Mouse (Mus musculus) left cerebral cortex, postnatal 36 days (tissue): ENCODE results near the gene Cdkn3. TPM values are rescaled to one million over a fixed set of nuclear protein-coding genes. Genes with fewer than 3 reads are reported as not detected.
"Not testable (repeated sequence)": the region's sequence is repeated elsewhere in the genome, so short reads cannot be mapped to it uniquely, and the experiment has no call there.

Experiments used
- DNase-seq, 2 experiments: peaks; one replicate each; pipeline ENCODE4 v3.0.0; 2021 to 2022; ENCODE audit warnings: low spot score in 2 of 2, mixed read lengths in 1 of 2
- intact Hi-C: fragments of 180-260 bp; cut with DNase I; formaldehyde crosslinking; loops from one replicate; pipeline ENCODE4 v1.15.1; 2025
- total RNA-seq, 2 experiments: library from RNA; stranded (reverse); gene quantifications; 2 replicates each; pipeline ENCODE4 v1.2.3; 2021

The Cdkn3 gene
- total RNA-seq, 2 experiments from 2014 or later, result 0.89 to 2.7 TPM

DNA sequence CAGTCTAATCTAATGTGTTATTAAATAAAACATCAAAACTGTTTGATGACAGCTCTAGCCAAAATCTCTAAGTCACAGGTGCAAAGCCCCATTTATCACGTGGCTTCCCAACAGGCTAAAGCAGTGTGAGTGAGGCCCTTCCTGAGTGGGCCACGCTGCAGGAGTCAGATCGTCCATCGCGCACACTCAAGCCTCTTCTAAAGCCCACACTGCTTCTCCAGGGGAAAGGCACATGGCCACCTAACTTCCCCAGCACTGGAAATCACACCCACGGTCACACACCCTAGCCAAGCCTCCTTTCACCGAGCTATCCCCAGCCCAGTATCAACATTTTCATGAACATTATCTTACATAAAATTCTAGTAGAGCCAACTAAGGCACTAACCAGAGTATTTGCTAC is 20.7 kb downstream of the Cdkn3 start:
- no peak for DNase-seq
- intact Hi-C loops, result no loop called here

DNA sequence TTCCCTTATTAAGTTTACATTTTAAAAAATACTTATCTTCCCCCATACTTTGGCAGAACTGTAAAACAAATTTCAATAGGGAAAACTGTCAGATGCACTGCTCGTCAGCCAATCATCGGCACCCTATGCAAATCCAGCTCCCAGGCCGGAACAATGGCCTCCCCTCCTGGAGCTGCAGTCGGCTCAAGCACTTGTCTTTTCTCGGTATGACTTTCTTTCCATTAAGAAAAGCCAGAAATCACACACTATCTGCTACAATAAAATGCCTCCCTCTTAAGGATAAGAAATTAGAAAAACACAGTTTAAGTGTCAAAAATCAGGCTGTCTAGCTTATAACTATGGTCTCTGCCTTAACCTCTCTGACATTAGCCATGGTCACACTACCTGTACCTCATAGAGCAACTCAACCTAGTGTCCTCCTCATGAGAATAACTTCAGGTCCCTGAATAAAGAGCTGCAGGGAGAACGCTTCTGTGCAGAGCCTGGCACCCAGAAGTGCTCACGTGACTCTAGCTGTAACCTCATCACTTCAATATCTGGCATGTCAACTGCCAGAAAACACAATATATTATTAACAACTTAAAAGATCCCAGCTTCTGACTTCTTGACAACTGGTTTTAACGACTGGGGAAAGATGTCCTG is 22.0 kb downstream of the Cdkn3 start:
- intact Hi-C loops, result no loop called here
- no peak for DNase-seq

DNA sequence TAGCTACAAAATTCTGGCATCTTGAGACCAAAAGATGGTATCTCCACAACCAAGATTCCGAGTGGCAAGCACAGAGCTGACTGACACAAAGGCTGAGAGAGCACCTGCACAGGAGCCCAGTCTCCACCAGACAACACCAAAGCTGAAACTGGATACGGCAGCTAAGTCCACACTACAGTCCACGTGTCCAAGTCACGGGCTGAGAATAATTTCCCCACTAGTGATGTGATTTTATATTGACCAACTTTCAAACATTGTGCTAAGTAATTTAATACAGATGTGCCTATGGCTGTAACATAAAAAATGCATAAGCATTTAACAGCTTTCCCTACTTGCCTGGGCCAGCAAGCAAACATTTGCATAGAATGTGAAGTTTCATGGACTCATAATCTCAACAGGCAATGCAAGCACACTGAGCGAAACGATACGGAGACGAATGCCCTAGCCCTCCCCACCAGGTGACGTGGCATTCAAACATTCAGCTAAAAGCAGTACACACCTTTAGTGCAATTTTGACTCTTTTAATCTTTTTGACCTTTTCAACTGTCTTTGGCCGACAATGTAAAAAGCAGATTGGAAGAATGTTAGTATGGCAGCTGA is 23.1 kb downstream of the Cdkn3 start:
- DNase-seq, result no peak
- intact Hi-C loops, result no loop called here

DNA sequence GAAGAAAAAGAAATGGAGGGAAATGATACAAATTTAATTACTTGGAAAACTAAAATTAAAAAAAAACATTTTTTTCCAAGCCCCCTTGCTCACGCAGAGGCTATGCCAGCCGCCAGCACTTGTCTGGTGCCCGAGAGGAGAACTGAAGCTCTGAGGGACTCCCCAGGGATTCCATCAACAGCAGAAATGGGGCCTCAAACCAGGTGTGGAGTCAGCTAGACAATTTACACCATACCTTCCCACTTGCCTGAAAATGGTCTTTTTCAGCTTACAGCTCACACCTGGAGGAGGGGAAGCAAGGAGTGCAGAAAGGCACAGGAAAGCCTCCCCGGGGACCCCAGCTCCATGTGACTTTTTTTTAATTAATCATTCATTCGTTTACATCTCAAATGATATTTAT is 24.9 kb downstream of the Cdkn3 start:
- DNase-seq, result no peak
- intact Hi-C loops, result no loop called here

DNA sequence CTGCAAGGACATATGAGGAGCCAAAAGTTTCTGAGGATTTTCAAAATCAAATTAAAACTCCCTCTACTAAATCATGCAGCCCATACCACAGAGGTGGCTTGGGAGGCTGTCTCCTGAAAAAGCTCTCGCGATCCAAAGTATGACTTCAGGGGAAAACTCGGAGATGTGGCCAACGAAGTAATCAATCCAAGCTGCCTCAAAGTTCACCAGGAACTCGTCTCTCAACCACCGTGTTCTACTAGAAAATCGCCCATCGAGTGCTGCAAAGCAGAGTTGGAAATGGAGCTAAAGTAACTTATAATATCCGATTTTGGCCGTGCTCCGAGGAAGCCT is 27.1 kb downstream of the Cdkn3 start:
- DNase-seq, result no peak
- intact Hi-C loops, result no loop called here

DNA sequence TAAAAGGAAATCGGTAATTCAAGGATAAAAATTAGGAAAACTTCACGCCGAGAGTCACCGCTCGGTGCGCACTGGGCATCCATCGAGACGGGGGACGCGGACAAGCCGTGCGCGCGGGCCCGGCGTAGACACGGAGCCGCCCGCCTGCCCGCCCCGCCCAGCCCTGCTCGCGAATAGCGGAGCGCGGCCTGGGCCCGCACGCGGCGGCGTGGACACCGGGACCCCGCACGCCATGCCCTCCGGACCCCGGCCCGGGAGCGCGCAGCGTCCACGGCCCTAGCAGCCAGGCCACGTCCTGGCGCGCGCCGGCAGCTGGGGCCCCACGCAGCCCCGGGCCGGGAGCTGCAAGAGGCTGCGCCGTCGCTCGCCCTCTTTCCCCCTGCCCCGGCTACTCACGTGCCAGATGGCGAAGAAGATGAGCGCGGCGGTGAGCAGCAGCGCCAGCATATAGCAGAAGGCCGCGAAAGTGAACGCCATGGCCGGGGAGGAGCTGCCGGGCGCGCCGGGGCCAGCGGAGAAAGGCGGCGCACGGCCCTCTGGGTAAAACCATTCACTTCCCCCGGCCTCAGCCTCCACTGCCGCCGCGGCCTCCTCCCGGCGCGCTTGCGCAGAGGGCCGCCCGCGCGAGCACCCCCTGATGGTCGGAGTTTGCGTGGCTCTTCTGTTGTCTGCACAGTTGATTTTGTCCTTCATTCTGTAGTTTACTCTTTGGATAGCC is 27.6 kb downstream of the Cdkn3 start, which contains the start of gene Cnih1:
Gene Cnih1, minus strand, starts transcription at position 625 of the 718 bp plus-strand sequence.
- intact Hi-C loops, result no loop called here
- DNase-seq, result peak; percentile 87 to 90

DNA sequence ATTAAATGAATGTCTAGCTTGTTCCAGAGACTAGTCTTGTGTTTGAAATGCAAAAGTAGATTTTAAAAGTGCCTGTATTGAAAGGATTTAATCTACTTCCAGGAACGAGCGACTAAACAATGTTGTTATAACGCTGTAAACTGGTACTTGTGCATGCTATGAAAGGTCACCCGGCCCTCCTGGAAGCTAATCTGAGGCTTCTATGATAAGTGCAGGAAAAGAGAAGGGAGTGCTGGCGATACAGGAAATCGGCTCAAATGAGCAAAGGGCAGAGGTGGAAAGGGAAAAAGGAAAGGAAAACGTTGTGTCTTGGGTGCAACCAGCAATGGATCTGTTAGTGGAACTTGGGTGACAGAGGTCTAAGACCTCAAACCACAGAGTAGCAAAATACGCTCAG is 28.2 kb downstream of the Cdkn3 start:
- intact Hi-C loops, result no loop called here
- no peak for DNase-seq

DNA sequence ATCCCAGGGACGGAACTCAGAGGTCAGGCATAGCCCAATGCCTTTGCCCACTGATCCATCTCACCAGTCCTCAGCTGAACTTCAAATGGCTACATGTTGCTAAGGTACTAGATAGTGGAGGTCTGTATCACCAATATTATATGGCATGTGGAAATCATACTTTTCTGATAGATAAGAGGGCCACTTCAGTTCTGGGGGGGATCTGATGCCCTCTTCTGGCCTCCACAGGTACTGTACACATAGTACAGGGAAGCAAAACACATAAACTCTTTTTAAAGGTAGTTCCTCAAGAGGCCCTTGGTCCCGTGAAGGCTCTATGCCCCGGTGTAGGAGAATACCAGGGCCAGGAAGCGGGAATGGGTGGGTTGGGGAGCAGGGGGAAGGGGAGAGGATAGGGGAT is 30.0 kb downstream of the Cdkn3 start:
- no peak for DNase-seq
- intact Hi-C loops, result no loop called here

DNA sequence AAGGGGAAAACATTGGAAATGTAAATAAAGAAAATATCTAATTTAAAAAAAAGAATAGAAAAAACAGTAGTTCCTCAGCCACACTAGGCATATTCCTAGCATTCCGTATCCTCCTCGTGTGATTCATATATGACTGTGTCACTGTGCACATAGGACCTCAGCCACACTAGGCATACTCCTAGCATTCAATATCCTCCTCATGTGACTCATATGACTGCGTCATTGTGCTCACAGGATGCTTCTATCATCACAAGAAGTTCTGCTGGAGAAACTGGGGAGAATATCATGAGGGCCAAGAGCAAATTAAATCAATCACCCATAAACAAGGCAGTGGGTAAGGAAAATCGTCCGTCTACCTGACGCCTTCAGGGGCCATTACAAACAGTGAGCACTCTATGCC is 30.4 kb downstream of the Cdkn3 start:
- intact Hi-C loops, result no loop called here
- DNase-seq, result no peak

DNA sequence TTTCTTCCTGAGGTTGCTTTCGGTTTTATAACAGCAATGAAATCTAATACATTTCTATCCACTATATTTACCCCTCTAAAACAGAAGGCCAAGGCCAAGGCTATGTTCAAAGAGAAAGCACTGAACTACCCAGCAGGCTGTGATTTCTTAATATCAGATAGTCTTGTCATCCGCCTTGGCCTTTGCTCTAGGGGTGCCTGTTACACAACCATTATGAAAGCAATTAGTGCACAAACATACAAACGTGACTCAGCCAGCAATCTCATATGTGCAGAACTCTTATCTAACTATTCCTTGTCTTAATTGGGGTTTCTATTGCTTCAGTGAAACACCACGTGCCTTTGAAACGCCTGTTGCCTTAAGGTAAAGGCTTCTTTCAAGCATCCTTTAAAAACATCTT is 33.8 kb downstream of the Cdkn3 start:
- intact Hi-C loops, result no loop called here
- no peak for DNase-seq

DNA sequence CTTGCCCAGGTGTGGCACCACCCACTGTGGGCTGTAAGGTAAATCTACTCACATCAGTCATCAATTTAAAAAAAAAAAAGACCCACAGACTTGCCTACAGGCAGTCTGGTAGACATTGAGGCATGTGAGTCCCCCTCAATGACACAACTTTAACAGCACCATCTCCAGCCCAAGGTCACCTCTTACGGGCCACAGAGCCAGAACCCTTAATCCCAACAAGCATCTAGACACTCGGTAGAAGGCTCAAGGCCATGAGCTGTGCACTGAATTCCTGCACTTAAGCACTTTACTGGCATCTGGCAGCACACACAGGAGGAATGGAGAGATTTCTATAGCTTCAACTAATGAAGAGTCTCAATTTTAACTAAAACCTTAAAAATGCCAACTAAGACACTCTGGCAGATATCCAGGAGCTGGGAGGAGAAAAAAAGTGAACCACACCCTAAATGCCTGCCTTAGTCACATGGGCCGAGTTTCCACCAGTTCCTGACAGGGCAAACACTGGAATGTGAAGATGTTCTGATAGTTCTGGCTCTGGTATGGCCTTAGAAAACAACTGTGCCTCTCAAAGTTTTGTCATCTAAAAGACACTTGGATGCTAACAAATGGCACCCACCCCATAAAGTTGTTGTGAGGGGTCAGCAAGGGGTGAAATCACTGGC is 40.5 kb downstream of the Cdkn3 start:
- DNase-seq, result no peak
- intact Hi-C loops, result no loop called here

DNA sequence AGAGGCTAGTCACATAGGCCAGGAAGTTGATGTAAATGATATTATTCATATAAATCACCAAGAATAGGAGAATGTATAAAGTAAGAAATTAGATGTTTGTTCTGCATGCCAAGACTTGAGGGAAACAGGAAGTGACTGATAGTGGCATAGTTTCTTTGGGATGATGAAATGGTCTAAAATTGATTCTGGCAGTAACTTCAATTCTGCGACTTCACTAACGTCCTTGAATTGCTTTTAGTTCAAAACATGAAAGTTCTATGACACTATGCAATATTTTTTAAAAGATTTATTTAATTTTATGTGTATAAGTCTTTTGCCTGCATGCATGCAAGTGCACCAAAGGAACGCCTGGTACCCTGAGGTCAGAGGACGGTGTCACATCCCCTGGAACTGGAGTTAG is 42.9 kb downstream of the Cdkn3 start:
- intact Hi-C loops, result no loop called here
- no peak for DNase-seq

DNA sequence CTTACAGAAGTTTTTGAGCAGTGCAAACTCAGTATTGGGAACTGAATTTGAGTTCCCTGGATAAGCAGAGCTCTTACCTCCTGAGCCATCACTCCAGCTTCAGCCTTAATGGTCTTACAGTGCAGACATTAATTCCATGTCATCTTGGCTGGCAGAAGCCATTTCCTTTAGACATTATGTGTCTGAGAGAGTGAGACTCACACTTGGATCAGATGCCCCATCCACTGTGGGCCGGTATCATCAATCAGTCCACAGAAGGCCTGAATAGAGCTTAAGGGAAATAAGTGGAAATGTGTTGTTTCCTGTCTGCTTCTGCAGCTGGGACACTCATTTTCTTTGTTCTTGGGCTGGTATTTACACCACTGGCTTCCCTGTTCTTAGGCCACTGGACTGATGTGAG is 43.5 kb downstream of the Cdkn3 start:
- intact Hi-C loops, result no loop called here
- no peak for DNase-seq

DNA sequence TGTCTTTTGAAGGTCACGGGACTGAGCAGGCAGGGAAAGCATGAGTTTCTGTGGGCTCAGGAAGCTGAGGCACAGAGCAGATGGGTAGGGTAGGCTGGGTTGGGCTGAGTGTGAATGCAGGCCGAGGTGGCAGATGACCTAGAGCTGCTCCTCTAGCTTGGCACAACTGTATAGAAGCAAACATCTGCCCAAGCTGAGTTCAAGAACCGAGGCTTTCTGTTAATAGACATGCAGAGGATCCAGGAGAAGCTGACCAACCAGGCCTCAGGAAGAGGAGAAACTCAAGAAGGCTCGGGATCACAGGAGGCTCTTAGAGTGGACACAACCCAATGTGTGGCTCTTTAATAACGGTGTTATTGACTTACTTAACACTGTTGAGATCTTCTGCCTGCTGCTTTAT is 45.8 kb downstream of the Cdkn3 start:
- no peak for DNase-seq
- intact Hi-C loops, result no loop called here

DNA sequence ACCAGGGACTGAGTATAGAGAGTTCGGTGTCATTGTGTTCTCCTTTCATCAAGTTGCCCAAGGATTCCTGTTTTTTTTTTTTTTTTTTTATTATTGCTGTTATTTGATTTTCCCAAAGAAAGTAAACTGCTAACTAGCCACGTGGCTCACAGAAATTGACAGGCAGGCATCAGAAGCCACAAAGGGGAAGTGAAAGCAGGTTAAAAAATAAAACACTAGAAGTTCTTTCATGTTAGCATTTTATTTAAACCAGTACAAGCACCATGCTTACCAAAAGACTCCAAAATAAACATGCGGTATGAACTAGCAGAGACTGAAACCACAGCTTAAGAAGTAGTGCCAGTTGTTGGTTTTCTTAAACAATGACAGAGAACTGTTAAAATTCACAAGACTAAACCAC is 47.6 kb downstream of the Cdkn3 start:
- intact Hi-C loops, result no loop called here
- no peak for DNase-seq

DNA sequence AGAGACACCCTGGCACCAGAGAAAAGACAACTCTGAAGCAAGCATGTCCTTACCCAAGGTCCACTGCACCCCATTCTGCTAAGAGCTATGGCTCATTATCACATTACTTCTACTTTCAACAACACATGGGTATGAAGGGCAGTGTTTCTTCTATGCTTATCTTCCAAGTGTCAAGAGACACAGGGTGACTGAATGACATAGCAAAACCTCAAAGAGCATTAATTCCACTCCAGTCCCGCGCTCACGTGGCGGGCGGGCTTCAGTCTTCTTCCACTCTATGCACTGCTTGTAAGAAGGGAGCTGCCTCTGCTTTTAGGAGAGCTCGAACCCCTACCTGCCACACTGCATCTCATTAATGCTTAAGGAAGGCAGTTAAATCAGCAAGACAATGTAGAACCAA is 55.3 kb downstream of the Cdkn3 start:
- intact Hi-C loops, result no loop called here
- DNase-seq, result no peak

DNA sequence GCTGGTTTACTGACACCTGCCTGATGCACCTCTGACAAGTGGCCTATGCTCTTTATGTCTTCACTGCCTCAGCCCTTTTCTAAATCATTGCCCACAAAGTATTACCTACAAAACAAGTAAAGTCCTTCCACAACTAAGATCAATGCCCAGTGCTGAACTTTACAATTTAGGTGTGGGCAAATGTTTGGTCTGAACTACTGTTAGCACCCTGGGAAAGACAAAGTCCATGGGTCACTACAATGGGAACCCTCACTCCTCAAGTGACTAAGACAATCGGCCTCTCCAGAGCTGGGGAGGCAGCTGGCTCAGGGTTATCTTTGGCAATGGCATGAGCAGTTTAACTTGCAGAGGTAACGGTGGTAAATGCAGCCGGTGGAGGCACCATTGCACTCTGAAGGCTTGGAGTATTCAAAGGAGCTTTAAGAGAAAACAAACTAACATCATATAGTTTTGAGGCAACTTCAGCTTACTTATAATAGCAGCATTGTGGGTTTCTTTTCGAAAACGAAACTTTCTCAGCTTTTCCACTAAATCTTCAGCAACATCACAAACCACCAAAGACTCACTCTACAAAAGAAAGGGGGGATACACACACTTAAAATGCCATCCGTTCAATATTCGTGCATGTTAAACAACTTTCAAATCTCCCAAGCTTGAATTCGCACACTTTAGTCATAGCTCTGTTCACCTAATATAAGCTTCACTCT is 56.7 kb downstream of the Cdkn3 start:
- no peak for DNase-seq
- intact Hi-C loops, result no loop called here

DNA sequence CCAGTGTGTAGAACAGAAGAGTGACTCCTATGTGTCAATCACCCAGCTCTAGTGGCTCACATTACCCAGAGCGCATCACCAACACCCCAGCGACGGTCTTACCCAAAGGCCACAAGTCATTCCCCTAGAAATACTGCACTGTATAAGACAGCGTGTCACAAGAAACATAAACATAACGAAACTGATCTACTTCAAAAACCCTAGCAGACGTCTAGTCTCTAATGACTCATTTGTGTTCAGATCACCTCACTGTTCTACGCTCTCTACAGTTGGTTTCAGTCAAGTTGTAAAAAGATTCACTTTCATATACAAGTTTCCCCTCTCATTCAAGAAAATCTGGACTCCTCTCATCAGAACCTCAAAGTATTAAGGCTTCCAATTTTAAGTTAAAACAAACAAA is 58.4 kb downstream of the Cdkn3 start:
- no peak for DNase-seq
- intact Hi-C loops, result no loop called here

DNA sequence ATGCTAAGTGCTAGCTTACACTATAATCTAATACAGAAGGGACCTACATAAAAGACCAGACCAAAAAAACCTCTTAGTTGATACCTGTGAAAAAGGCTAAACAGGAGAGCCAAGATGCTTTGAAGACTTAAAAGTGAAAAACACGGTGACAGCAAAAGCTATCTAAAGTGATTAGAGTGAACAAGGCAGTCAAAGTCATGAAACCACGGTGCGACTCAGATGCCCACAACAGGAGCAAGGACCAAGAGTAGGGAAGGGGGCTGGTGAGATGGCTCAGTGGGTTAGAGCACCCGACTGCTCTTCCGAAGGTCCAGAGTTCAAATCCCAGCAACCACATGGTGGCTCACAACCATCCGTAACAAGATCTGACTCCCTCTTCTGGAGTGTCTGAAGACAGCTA is 59.6 kb downstream of the Cdkn3 start:
- DNase-seq, intact Hi-C loops: not testable (repeated sequence)
